In genomic region chr12:24710672-24711071, GRCm38 (mm10) we compare ENCODE assay signal across 8 mouse cellular contexts. TPM values are rescaled to one million over a fixed set of nuclear protein-coding genes. Genes with fewer than 3 reads are reported as not detected.
A peak's percentile ranks its signal among the peaks of the same experiment; 100 is the strongest.
DNase-seq lines count a peak whose midpoint lies in the region; ATAC-seq and TF ChIP-seq lines count a peak whose summit lies in the region.

No protein-coding gene starts in this region.

- no peak for ATAC-seq in embryonic facial prominence, embryonic 12.5 days (ENCODE audit: insufficient number of reproducible peaks, insufficient read depth, low FRiP score, low TSS enrichment)
- no peak for ATAC-seq in intestine, embryonic 15.5 days

- H3K4me3 ChIP-seq in heart, adult 2 months: no peak overlapping the region
- peak overlapping the region; percentile 94; the same call in 1 of the 2 replicates for H3K4me3 ChIP-seq in embryonic facial prominence, embryonic 12.5 days
- H3K4me3 ChIP-seq in intestine, embryonic 15.5 days (replicated peaks): no peak overlapping the region

- no peaks in the 10 kb centered on the region for H3K9me3 ChIP-seq in embryonic facial prominence, embryonic 12.5 days
- no peaks in the 10 kb centered on the region for H3K9me3 ChIP-seq in intestine, embryonic 15.5 days

- no peak for TF ChIP-seq POLR2A in heart, adult 2 months (IDR thresholded peaks at IDR 0.05; ENCODE audit: insufficient read depth, low read depth, low read length)

- DNase-seq in heart, adult 2 months: no peak
- no peak for DNase-seq in heart, postnatal 25 days (ENCODE audit: low spot score)
- peak; percentile 67 for DNase-seq in CD4-positive helper T cell, adult 2 months (ENCODE audit: low read depth, low spot score)
- peak; percentile 38 for DNase-seq in neural tube, embryonic 10.5 days (ENCODE audit: extremely low spot score, low spot score)
- DNase-seq in frontal cortex, adult 2 months (ENCODE audit: extremely low spot score in 1 of 2, low spot score in 1 of 2): no peak
- no peak for DNase-seq in adrenal gland, adult 18-20 months (ENCODE audit: low spot score in 2 of 2)

- WGBS in heart, adult 2 months: 61% methylated on average over 5 of the region's 5 CpGs
- WGBS in embryonic facial prominence, embryonic 12.5 days: 65% methylated on average over 5 of the region's 5 CpGs
- 63% methylated on average over 5 of the region's 5 CpGs for WGBS in intestine, embryonic 15.5 days

- no peak overlapping the region for H3K9ac ChIP-seq in heart, adult 2 months (ENCODE audit: low read depth, low read length)
- 0 out of 2 replicates have a peak overlapping the region, but pooled peaks have one; percentile 15 for H3K9ac ChIP-seq in embryonic facial prominence, embryonic 12.5 days
- H3K9ac ChIP-seq in intestine, embryonic 15.5 days: no peak overlapping the region

- no peaks in the 10 kb centered on the region for H3K27me3 ChIP-seq in heart, adult 2 months (ENCODE audit: control insufficient read depth, insufficient read depth, low read length)
- H3K27me3 ChIP-seq in embryonic facial prominence, embryonic 12.5 days: no peaks in the 10 kb centered on the region
- H3K27me3 ChIP-seq in intestine, embryonic 15.5 days (replicated peaks): no peaks in the 10 kb centered on the region

- TF ChIP-seq EP300 in heart, adult 2 months (IDR thresholded peaks at IDR 0.05; ENCODE audit: insufficient read depth, low read depth, low read length): no peak

- H3K4me1 ChIP-seq in heart, adult 2 months (ENCODE audit: control insufficient read depth, insufficient read depth, low read length): peaks cover 8% of the 10 kb centered on the region
- H3K4me1 ChIP-seq in embryonic facial prominence, embryonic 12.5 days: peaks cover 25% of the 10 kb centered on the region; the same call in 1 of the 2 replicates
- peaks cover 29% of the 10 kb centered on the region for H3K4me1 ChIP-seq in intestine, embryonic 15.5 days (replicated peaks)

- intact Hi-C loops in heart, adult 2 months (cut with DNase I): loop anchor here (1.0 to 5.0 kb wide), 2 partner anchors 37 to 242 kb away; no protein-coding TSS in a partner anchor
- intact Hi-C loops in heart, postnatal 25 days (cut with DNase I): loop anchor here (1.0 kb wide), 1 partner anchor 242 kb away; no protein-coding TSS in a partner anchor

- peak; percentile 50 for TF ChIP-seq CTCF in heart, adult 2 months (IDR thresholded peaks at IDR 0.05)

- H3K27ac ChIP-seq in heart, adult 2 months: no peak overlapping the region
- H3K27ac ChIP-seq in embryonic facial prominence, embryonic 12.5 days: no peak overlapping the region
- 0 out of 2 replicates have a peak overlapping the region, but pooled peaks have one; percentile 20 for H3K27ac ChIP-seq in intestine, embryonic 15.5 days

- H3K79me2 ChIP-seq in heart, adult 2 months (replicated peaks; ENCODE audit: control insufficient read depth, insufficient read depth, low read length): no peaks in the 10 kb centered on the region

- peak overlapping the region; percentile 90 for H3K4me2 ChIP-seq in embryonic facial prominence, embryonic 12.5 days (replicated peaks)
- H3K4me2 ChIP-seq in intestine, embryonic 15.5 days (replicated peaks): peak overlapping the region; percentile 86

- H3K36me3 ChIP-seq in heart, adult 2 months (ENCODE audit: control insufficient read depth, insufficient read depth, low read length): no peaks in the 10 kb centered on the region; the same call in 1 of the 2 replicates
- peaks cover 37% of the 10 kb centered on the region for H3K36me3 ChIP-seq in embryonic facial prominence, embryonic 12.5 days
- peaks cover 2% of the 10 kb centered on the region for H3K36me3 ChIP-seq in intestine, embryonic 15.5 days

RNA-seq across cellular contexts. Expression of gene Rrm2, which starts 2.6 kb away (rescaled TPM):
- total RNA-seq in heart, adult 2 months (2021): 1 to 10 TPM; 1.8 to 2.1 TPM
- polyA plus RNA-seq in heart, adult 2 months (2012; rRNA removed): 0.82 and 1.7 TPM in 2 replicates
- 1 to 10 TPM; 3.6 to 4.8 TPM for total RNA-seq in heart, postnatal 25 days (2021)
- 289 and 307 TPM in 2 replicates for polyA plus RNA-seq in embryonic facial prominence, embryonic 12.5 days (2016; fragmentation: Nextera tagmentation; extraction: Ambion mirVana)
- polyA plus RNA-seq in intestine, embryonic 15.5 days (2015; fragmentation: Nextera tagmentation; extraction: Ambion mirVana): 161 and 178 TPM in 2 replicates
- polyA plus RNA-seq in frontal cortex, adult 2 months (2012; rRNA removed): 2.0 and 2.2 TPM in 2 replicates
- total RNA-seq in adrenal gland, adult 18-20 months (2021): 1 to 10 TPM; 4.6 to 5.1 TPM

RNA-seq across cellular contexts. Expression of gene Cys1, which starts 29.1 kb away (rescaled TPM):
- total RNA-seq in heart, adult 2 months (2021): 1 to 10 TPM; 3.3 to 4.0 TPM
- 5.6 and 7.4 TPM in 2 replicates for polyA plus RNA-seq in heart, adult 2 months (2012; rRNA removed)
- total RNA-seq in heart, postnatal 25 days (2021): 1 to 10 TPM; 3.4 to 8.0 TPM
- 2.6 and 2.7 TPM in 2 replicates for polyA plus RNA-seq in embryonic facial prominence, embryonic 12.5 days (2016; fragmentation: Nextera tagmentation; extraction: Ambion mirVana)
- 2.1 and 2.3 TPM in 2 replicates for polyA plus RNA-seq in intestine, embryonic 15.5 days (2015; fragmentation: Nextera tagmentation; extraction: Ambion mirVana)
- 8.5 and 9.6 TPM in 2 replicates for polyA plus RNA-seq in frontal cortex, adult 2 months (2012; rRNA removed)
- 1 to 10 TPM; 3.9 to 6.2 TPM for total RNA-seq in adrenal gland, adult 18-20 months (2021)

RNA-seq across cellular contexts. Expression of gene Klf11, which starts 59.6 kb away (rescaled TPM):
- 10 to 100 TPM in 1 of 2 experiments, 1 to 10 TPM in 1; 7.8 to 13.5 TPM for total RNA-seq in heart, adult 2 months (2021)
- 8.8 and 15.1 TPM in 2 replicates for polyA plus RNA-seq in heart, adult 2 months (2012; rRNA removed)
- 10 to 100 TPM in 1 of 2 experiments, 1 to 10 TPM in 1; 10.0 to 14.9 TPM for total RNA-seq in heart, postnatal 25 days (2021)
- 13.6 and 13.8 TPM in 2 replicates for polyA plus RNA-seq in embryonic facial prominence, embryonic 12.5 days (2016; fragmentation: Nextera tagmentation; extraction: Ambion mirVana)
- polyA plus RNA-seq in intestine, embryonic 15.5 days (2015; fragmentation: Nextera tagmentation; extraction: Ambion mirVana): 8.9 and 10.9 TPM in 2 replicates
- 6.3 and 6.7 TPM in 2 replicates for polyA plus RNA-seq in frontal cortex, adult 2 months (2012; rRNA removed)
- total RNA-seq in adrenal gland, adult 18-20 months (2021): 10 to 100 TPM; 10.7 to 15.5 TPM

Comparison
In these comparisons a context has a peak if more than half of its experiments do, and no peak if none do; other contexts are left out.
1. DNase-seq: peak in CD4-positive helper T cell, adult 2 months (single experiment) and neural tube, embryonic 10.5 days (single experiment); none in heart, adult 2 months (0 of 2), heart, postnatal 25 days (single experiment), frontal cortex, adult 2 months (0 of 2) and adrenal gland, adult 18-20 months (0 of 2).
2. RNA of gene Rrm2, which starts 2.6 kb away (polyA plus RNA-seq): 289 to 307 TPM in embryonic facial prominence, embryonic 12.5 days and 161 to 178 TPM in intestine, embryonic 15.5 days; 2.0 to 2.2 TPM in frontal cortex, adult 2 months and 0.82 to 1.7 TPM in heart, adult 2 months; every median in the first group is over 10 times any median in the second.